In the genomic region with DNA sequence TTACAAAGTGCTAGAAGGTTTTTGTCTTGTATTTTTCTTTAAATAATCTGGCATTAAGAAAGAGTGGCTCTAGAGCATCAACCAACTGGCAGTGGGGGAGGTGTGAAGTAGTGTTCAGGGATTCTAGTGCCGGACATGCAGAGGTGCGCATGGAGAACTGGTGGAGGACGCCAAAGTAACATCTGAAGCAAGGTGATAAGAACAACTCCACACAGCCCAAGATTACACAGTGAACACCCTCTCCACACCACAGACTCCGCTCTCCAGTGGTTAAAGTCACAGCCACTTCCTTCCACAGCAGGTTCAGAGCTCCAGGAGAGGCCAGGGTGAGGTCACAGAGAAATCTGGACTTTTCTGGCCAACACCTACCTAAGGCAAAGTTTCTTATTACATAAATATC, we compare ENCODE assay signal across 19 mouse cellular contexts. TPM values are rescaled to one million over a fixed set of nuclear protein-coding genes. Genes with fewer than 3 reads are reported as not detected.
DNase-seq lines count a peak whose midpoint lies in the region; ATAC-seq and TF ChIP-seq lines count a peak whose summit lies in the region.
"Had no signal": no experiment of that assay in that cellular context is flagged by ENCODE, and none has a peak within 500 bp of the region (broad histone marks: within the 10 kb centered on the region; RNA-seq: fewer than 3 reads in every experiment).

No protein-coding gene starts in this region.

- peak; percentile 14 to 28 for DNase-seq in spleen, postnatal 36 days (ENCODE audit: low spot score in 2 of 2)
- DNase-seq in spleen, adult 12 weeks (ENCODE audit: low spot score), result no peak
- DNase-seq in induced T-regulatory cell, adult 2 months (ENCODE audit: low read depth), result peak; percentile 29
- no peak for DNase-seq in liver, postnatal 0 days
- DNase-seq in embryo, embryonic 10 days (ENCODE audit: low spot score), result no peak
- no peak for DNase-seq in midbrain, postnatal 0 days (ENCODE audit: low spot score)
- no peak for DNase-seq in left cerebral cortex, postnatal 14 days (ENCODE audit: low spot score in 2 of 2)
- DNase-seq: B cell, adult 2 months; cerebellum, postnatal 14 days; lung, adult 2 months; lung, postnatal 36 days; thymus, postnatal 36 days had no signal

- no peaks in the 10 kb centered on the region for H3K27me3 ChIP-seq in liver, postnatal 0 days (ENCODE audit: insufficient read depth, low read length)
- H3K27me3 ChIP-seq in midbrain, postnatal 0 days (ENCODE audit: insufficient read depth, low read length), result no peaks in the 10 kb centered on the region
- H3K27me3 ChIP-seq: forebrain, embryonic 15.5 days; midbrain, embryonic 13.5 days had no signal

- no peaks in the 10 kb centered on the region for H3K9me3 ChIP-seq in liver, postnatal 0 days (ENCODE audit: low read length)
- no peaks in the 10 kb centered on the region for H3K9me3 ChIP-seq in midbrain, postnatal 0 days (ENCODE audit: low read length)
- H3K9me3 ChIP-seq: forebrain, embryonic 15.5 days; hindbrain, embryonic 10.5 days; limb, embryonic 10.5 days; midbrain, embryonic 13.5 days had no signal

- no peak overlapping the region for H3K9ac ChIP-seq in liver, postnatal 0 days (replicated peaks)
- no peak overlapping the region for H3K9ac ChIP-seq in midbrain, postnatal 0 days (replicated peaks; ENCODE audit: low read length, poor library complexity, severe bottlenecking)
- H3K9ac ChIP-seq: forebrain, embryonic 15.5 days; midbrain, embryonic 13.5 days had no signal

- peak; percentile 83 for TF ChIP-seq EP300 in liver, postnatal 0 days (IDR thresholded peaks at IDR 0.05; ENCODE audit: low read depth)

- no peak overlapping the region for H3K27ac ChIP-seq in liver, postnatal 0 days (ENCODE audit: low read depth)
- no peak overlapping the region for H3K27ac ChIP-seq in midbrain, postnatal 0 days (ENCODE audit: low read depth, low read length)
- H3K27ac ChIP-seq: forebrain, embryonic 15.5 days; hindbrain, embryonic 10.5 days; kidney, postnatal 0 days; limb, embryonic 10.5 days; midbrain, embryonic 13.5 days had no signal

- peak; percentile 7; the same call in 1 of the 2 replicates for TF ChIP-seq CTCF in liver, postnatal 0 days (IDR thresholded peaks at IDR 0.05; ENCODE audit: low read depth)
- TF ChIP-seq CTCF in midbrain, postnatal 0 days (IDR thresholded peaks at IDR 0.05), result no peak

- WGBS in liver, postnatal 0 days (ENCODE audit: insufficient replicate concordance), result 54% methylated on average over 4 of the region's 4 CpGs
- WGBS in midbrain, postnatal 0 days, result 91% methylated on average over 4 of the region's 4 CpGs

- H3K36me3 ChIP-seq in liver, postnatal 0 days (replicated peaks; ENCODE audit: insufficient read depth, low read length), result peaks cover 49% of the 10 kb centered on the region
- H3K36me3 ChIP-seq in midbrain, postnatal 0 days (ENCODE audit: insufficient read depth, low read length), result peaks cover 41% of the 10 kb centered on the region

- H3K4me2 ChIP-seq in liver, postnatal 0 days (ENCODE audit: low read depth, low read length), result peak overlapping the region; percentile 29; the same call in 1 of the 2 replicates
- H3K4me2 ChIP-seq in midbrain, postnatal 0 days (ENCODE audit: low read depth, low read length, poor library complexity, severe bottlenecking), result no peak overlapping the region
- H3K4me2 ChIP-seq: forebrain, embryonic 15.5 days; midbrain, embryonic 13.5 days had no signal

- intact Hi-C loops in left cerebral cortex, postnatal 14 days (cut with DNase I), result no loop called here

- H3K4me1 ChIP-seq in liver, postnatal 0 days (ENCODE audit: insufficient read depth), result peaks cover 33% of the 10 kb centered on the region
- H3K4me1 ChIP-seq in midbrain, postnatal 0 days (ENCODE audit: insufficient read depth, low read length), result peaks cover 9% of the 10 kb centered on the region; the same call in 1 of the 2 replicates

- H3K4me3 ChIP-seq in liver, postnatal 0 days (ENCODE audit: low read depth, low read length), result no peak overlapping the region
- no peak overlapping the region for H3K4me3 ChIP-seq in midbrain, postnatal 0 days (ENCODE audit: low read depth, low read length)
- H3K4me3 ChIP-seq: forebrain, embryonic 15.5 days; hindbrain, embryonic 10.5 days; limb, embryonic 10.5 days; midbrain, embryonic 13.5 days; myocyte had no signal

- ATAC-seq in liver, postnatal 0 days, result peak; percentile 81
- ATAC-seq in midbrain, postnatal 0 days (ENCODE audit: low FRiP score), result no peak
- ATAC-seq: forebrain, embryonic 15.5 days; inflammation-experienced regulatory T-cells, adult 6 months; midbrain, embryonic 13.5 days had no signal

RNA-seq across cellular contexts. Expression of gene Tspyl3, which starts 2.7 kb away (rescaled TPM):
- 1.1 TPM in 2 replicates for polyA plus RNA-seq in liver, postnatal 0 days (2015; fragmentation: Nextera tagmentation; extraction: Ambion mirVana)
- 30.1 and 38.8 TPM in 2 replicates for total RNA-seq in midbrain, postnatal 0 days (2014; rRNA removed)
- 54.7 and 59.4 TPM in 2 replicates for polyA plus RNA-seq in midbrain, postnatal 0 days (2015; fragmentation: Nextera tagmentation; extraction: Ambion mirVana)
- total RNA-seq in left cerebral cortex, postnatal 14 days (2021), result 10 to 100 TPM; 30.0 to 30.7 TPM

RNA-seq across cellular contexts. Expression of gene Plagl2, which starts 13.3 kb away (rescaled TPM):
- 4.3 and 4.4 TPM in 2 replicates for polyA plus RNA-seq in liver, postnatal 0 days (2015; fragmentation: Nextera tagmentation; extraction: Ambion mirVana)
- 6.5 and 7.0 TPM in 2 replicates for total RNA-seq in midbrain, postnatal 0 days (2014; rRNA removed)
- 2.5 and 2.9 TPM in 2 replicates for polyA plus RNA-seq in midbrain, postnatal 0 days (2015; fragmentation: Nextera tagmentation; extraction: Ambion mirVana)
- 1 to 10 TPM; 4.4 to 4.5 TPM for total RNA-seq in left cerebral cortex, postnatal 14 days (2021)

RNA-seq across cellular contexts. Expression of gene Pofut1, which starts 13.4 kb away (rescaled TPM):
- 1.4 and 1.7 TPM in 2 replicates for polyA plus RNA-seq in liver, postnatal 0 days (2015; fragmentation: Nextera tagmentation; extraction: Ambion mirVana)
- total RNA-seq in midbrain, postnatal 0 days (2014; rRNA removed), result 18.8 and 24.2 TPM in 2 replicates
- polyA plus RNA-seq in midbrain, postnatal 0 days (2015; fragmentation: Nextera tagmentation; extraction: Ambion mirVana), result 3.2 and 4.6 TPM in 2 replicates
- total RNA-seq in left cerebral cortex, postnatal 14 days (2021), result 10 to 100 TPM; 14.3 to 17.4 TPM

Comparison
In these comparisons a context has a peak if more than half of its experiments do, and no peak if none do; other contexts are left out.
1. DNase-seq: peak in spleen, postnatal 36 days (2 of 2) and induced T-regulatory cell, adult 2 months (single experiment); none in spleen, adult 12 weeks (single experiment), liver, postnatal 0 days (single experiment), embryo, embryonic 10 days (single experiment), midbrain, postnatal 0 days (single experiment) and left cerebral cortex, postnatal 14 days (0 of 2).